Mouse (Mus musculus): ENCODE data around the gene Tagln3. TPM values are rescaled to one million over a fixed set of nuclear protein-coding genes. Genes with fewer than 3 reads are reported as not detected.

The Tagln3 gene
- polyA plus RNA-seq, 1 experiment, result 808 TPM

- no peak overlapping the region for H3K27ac ChIP-seq (ENCODE audit: insufficient read depth, low read length)
- H3K27me3 ChIP-seq (ENCODE audit: control insufficient read depth, insufficient read depth, low read length), result no peaks in the 10 kb centered on the region
- no peaks in the 10 kb centered on the region; the same call in 1 of the 2 replicates for H3K4me1 ChIP-seq (ENCODE audit: control insufficient read depth, insufficient read depth, low read length)
- TF ChIP-seq CTCF (IDR thresholded peaks at IDR 0.05; ENCODE audit: borderline replicate concordance, insufficient read depth, low read depth, low read length) (no peak), POLR2A (IDR thresholded peaks at IDR 0.05; ENCODE audit: borderline replicate concordance, insufficient read depth, low read length) (no peak)
- no peak overlapping the region for H3K4me3 ChIP-seq (replicated peaks; ENCODE audit: insufficient read depth, low read depth, low read length)
- 75% methylated on average over 2 of the region's 2 CpGs for WGBS
- DNase-seq, result no peak
Measured at GRCm38 (mm10) chr16:45666136-45666535, 58.3 kb downstream of the Tagln3 start.

- Histone ChIP-seq H3K27ac (ENCODE audit: insufficient read depth, low read length) (no peak overlapping the region), H3K4me3 (replicated peaks; ENCODE audit: insufficient read depth, low read depth, low read length) (no peak overlapping the region), H3K27me3 (ENCODE audit: control insufficient read depth, insufficient read depth, low read length) (no peaks in the 10 kb centered on the region), H3K4me1 (ENCODE audit: control insufficient read depth, insufficient read depth, low read length) (peaks cover 4% of the 10 kb centered on the region)
- no peak for DNase-seq
- no peak for TF ChIP-seq POLR2A (IDR thresholded peaks at IDR 0.05; ENCODE audit: borderline replicate concordance, insufficient read depth, low read length)
- TF ChIP-seq CTCF (IDR thresholded peaks at IDR 0.05; ENCODE audit: borderline replicate concordance, insufficient read depth, low read depth, low read length), result no peak
Measured at GRCm38 (mm10) chr16:45662381-45662780, 62.0 kb downstream of the Tagln3 start.

Other genes starting within 250 kb of the Tagln3 start
- 0.33 and 0.43 TPM in 2 replicates for gene Gm609, start 231.6 kb downstream of the Tagln3 start, polyA plus RNA-seq (2012; rRNA removed)
- not detected in 2 replicates for gene Gm17783, start 192.6 kb downstream of the Tagln3 start, polyA plus RNA-seq (2012; rRNA removed)
- not detected in 2 replicates for gene Slc9c1, start 189.3 kb downstream of the Tagln3 start, polyA plus RNA-seq (2012; rRNA removed)
- not detected in 2 replicates for gene Gcsam, start 114.2 kb downstream of the Tagln3 start, polyA plus RNA-seq (2012; rRNA removed)
- gene BC016579, start 70.5 kb downstream of the Tagln3 start, polyA plus RNA-seq (2012; rRNA removed), result 0.36 and 0.47 TPM in 2 replicates
- 2.5 and 2.8 TPM in 2 replicates for gene Tmprss7, start 30.9 kb downstream of the Tagln3 start, polyA plus RNA-seq (2012; rRNA removed)
- 37.3 and 41.0 TPM in 2 replicates for gene Abhd10, start 18.3 kb upstream of the Tagln3 start, polyA plus RNA-seq (2012; rRNA removed)
- gene Phldb2, start 229.0 kb upstream of the Tagln3 start, polyA plus RNA-seq (2012; rRNA removed), result 4.7 and 5.9 TPM in 2 replicates